Mouse (Mus musculus): Measurements from ENCODE around the gene Trak1. TPM values are rescaled to one million over a fixed set of nuclear protein-coding genes. Genes with fewer than 3 reads are reported as not detected.
A peak's percentile ranks its signal among the peaks of the same experiment; 100 is the strongest.

Trak1 gene
- polyA plus RNA-seq, 1 experiment from 2014 or later, result 41.6 TPM

DNA sequence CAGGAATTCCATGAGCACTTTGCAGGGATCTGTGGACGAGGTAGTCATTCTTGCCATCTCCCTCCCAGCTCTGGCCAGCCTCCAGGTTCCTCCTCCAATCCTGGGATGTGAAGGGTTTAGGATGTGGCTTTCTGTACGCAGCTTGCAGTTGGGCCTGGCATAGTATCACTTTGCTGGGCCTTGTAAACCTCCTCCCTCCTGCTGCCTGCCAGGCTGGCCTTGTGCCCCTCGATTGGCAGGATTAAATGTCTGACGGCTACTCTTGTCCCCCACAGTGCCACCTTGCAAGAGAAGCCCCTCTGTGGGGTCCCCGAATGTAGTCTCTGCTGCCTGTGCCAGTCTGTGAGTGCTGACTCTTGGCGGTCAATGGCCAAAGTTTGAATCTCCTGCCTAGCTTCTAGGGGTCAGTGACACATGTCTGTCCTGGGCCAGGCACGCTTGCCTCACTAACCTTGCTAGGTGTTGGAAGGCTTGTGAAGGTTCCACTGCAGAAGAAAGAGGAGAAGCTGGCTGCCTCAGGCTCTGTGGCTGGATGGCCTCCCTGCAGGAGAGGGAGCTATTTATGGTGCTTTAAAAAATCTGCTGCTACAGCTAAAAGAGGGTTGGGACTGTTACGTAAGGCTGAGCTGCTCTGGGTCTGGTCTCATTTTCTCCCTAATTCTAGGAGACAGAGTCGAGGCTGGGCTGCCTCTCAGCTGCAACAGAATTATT lies 58.3 kb downstream of the Trak1 start:
- Histone ChIP-seq H3K9me3 (replicated peaks) (no peaks in the 10 kb centered on the region), H3K27ac (peak overlapping the region; percentile 55; the same call in 1 of the 2 replicates), H3K4me2 (replicated peaks) (no peak overlapping the region), H3K4me1 (peaks cover 55% of the 10 kb centered on the region), H3K9ac (no peak overlapping the region), H3K27me3 (no peaks in the 10 kb centered on the region), H3K36me3 (no peaks in the 10 kb centered on the region), H3K4me3 (no peak overlapping the region)
- 71% methylated on average over 9 of the region's 9 CpGs for WGBS
- no peak for ATAC-seq (ENCODE audit: low FRiP score)

DNA sequence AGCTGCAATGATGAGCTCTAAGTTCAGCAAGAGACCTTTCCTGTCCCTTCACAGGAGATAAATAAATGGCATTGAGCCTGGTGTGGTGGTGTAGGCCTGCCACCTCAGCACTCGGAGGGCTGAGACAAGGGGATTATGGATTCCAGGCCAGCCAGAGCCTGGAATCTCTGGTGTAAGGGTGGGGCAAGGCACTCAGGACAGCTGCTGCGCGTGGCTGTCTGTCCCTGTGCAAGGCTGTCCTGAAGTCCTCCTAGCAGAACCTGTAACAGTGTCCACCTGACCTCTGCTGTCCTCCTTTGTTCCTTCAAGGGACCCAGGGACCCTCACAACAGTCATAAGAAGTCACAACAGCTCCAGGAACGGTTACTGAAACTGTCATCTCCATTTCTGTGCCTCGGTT lies 59.8 kb downstream of the Trak1 start:
- no peak overlapping the region for H3K4me2 ChIP-seq (replicated peaks)
- H3K27me3 ChIP-seq, result no peaks in the 10 kb centered on the region
- H3K36me3 ChIP-seq, result no peaks in the 10 kb centered on the region
- 90% methylated on average over 5 of the region's 5 CpGs for WGBS
- H3K9me3 ChIP-seq (replicated peaks), result no peaks in the 10 kb centered on the region
- ATAC-seq (ENCODE audit: low FRiP score), result no peak
- no peak overlapping the region for H3K27ac ChIP-seq
- H3K4me1 ChIP-seq, result peaks cover 52% of the 10 kb centered on the region
- H3K4me3 ChIP-seq, result no peak overlapping the region
- H3K9ac ChIP-seq, result no peak overlapping the region

- ATAC-seq (ENCODE audit: low FRiP score), result no peak
- H3K4me3 ChIP-seq, result no peak overlapping the region
- H3K9ac ChIP-seq, result no peak overlapping the region; the same call in 1 of the 2 replicates
- H3K4me1 ChIP-seq, result peaks cover 46% of the 10 kb centered on the region
- 88% methylated on average over 16 of the region's 16 CpGs for WGBS
- H3K27ac ChIP-seq, result peak overlapping the region; percentile 48; the same call in 1 of the 2 replicates
- H3K36me3 ChIP-seq, result no peaks in the 10 kb centered on the region
- no peak overlapping the region for H3K4me2 ChIP-seq (replicated peaks)
- no peaks in the 10 kb centered on the region for H3K27me3 ChIP-seq
- no peaks in the 10 kb centered on the region for H3K9me3 ChIP-seq (replicated peaks)
Observed at GRCm38 (mm10) chr9:121357582-121358275, 60.4 kb downstream of the Trak1 start.

DNA sequence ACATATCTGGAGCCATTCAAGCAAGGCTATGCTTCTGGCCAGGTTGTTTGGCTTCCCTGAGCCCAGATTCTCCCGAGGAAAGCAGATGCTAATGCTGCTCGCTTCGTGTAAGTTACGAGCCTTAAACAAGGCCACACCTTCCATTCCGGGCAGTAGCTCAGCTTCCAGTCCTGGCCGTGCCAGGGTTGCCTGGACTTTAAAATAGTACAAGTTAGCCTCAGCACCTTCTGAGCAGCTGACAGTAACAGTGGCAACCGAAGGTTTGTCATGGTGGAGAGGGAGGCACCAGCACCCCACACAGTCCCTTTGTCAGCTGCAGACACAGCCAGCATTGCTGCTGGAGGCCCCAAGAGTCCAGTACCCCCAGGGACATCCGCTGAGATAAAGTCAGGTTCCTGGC lies 61.1 kb downstream of the Trak1 start:
- Histone ChIP-seq H3K9me3 (replicated peaks) (no peaks in the 10 kb centered on the region), H3K9ac (peak overlapping the region; percentile 24), H3K4me1 (peaks cover 43% of the 10 kb centered on the region), H3K36me3 (no peaks in the 10 kb centered on the region), H3K27ac (peak overlapping the region; percentile 48), H3K27me3 (no peaks in the 10 kb centered on the region), H3K4me3 (no peak overlapping the region), H3K4me2 (replicated peaks) (no peak overlapping the region)
- no peak for ATAC-seq (ENCODE audit: low FRiP score)
- 58% methylated on average over 8 of the region's 8 CpGs for WGBS

GRCm38 (mm10) chr9:121359266-121359972 lies 62.1 kb downstream of the Trak1 start:
- H3K27ac ChIP-seq, result peak overlapping the region; percentile 92
- H3K4me2 ChIP-seq (replicated peaks), result no peak overlapping the region
- no peak for ATAC-seq (ENCODE audit: low FRiP score)
- H3K9ac ChIP-seq, result 0 out of 2 replicates have a peak overlapping the region, but pooled peaks have one; percentile 8
- no peaks in the 10 kb centered on the region for H3K9me3 ChIP-seq (replicated peaks)
- 58% methylated on average over 3 of the region's 3 CpGs for WGBS
- H3K4me3 ChIP-seq, result no peak overlapping the region
- peaks cover 43% of the 10 kb centered on the region for H3K4me1 ChIP-seq
- no peaks in the 10 kb centered on the region for H3K27me3 ChIP-seq
- H3K36me3 ChIP-seq, result peaks cover 3% of the 10 kb centered on the region

DNA sequence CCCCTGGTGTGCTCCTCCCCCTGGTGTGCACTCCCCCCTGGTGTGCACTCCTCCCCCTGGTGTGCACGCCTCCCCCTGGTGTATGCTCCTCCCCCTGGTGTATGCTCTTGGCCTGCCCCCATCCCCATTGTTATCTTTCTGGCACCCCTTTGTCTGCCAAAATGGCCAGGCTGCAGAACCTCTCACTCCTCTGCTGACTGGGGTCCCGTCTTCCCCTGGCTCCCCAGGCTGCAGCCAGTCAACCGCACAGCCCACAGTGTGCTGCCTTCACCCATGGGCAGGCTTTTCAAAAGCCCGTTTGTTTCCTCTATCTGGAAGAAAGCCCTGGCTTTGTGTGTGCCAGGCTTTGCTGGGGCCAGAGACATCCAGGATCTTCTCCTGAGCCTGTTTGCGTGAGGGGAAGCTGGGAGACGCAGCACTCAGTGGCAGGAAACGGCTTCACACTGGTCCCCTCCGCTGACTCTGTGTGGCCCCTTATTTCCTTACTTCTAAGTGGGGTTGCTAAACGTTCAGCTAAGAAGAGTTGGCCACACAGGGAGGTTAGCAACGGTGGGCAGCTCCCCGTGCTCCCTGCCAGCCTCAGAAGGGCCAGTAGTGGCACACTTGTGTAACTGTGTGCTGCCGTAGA lies 63.1 kb downstream of the Trak1 start:
- H3K4me3 ChIP-seq, result no peak overlapping the region
- ATAC-seq (ENCODE audit: low FRiP score), result peak; percentile 79

DNA sequence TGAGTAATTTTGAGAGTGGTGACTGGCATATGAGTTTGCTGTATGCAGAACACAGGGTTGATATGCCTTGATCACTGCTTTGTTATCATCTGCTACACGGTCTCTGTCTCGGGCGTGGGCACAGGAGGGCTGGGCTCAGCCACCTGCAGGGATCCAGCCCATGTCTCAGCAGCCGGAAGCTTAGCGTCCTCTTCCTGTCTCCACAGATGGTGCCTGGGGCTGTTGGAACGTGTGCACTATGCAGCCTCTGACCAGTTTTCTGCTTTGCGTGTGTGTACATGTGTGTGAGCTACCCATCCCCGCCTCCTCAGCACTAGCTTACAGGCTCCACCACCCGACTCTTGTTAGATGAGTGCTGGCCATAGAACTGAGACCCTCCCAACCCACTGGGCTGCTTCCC lies 63.7 kb downstream of the Trak1 start:
- Histone ChIP-seq H3K9me3 (replicated peaks) (no peaks in the 10 kb centered on the region), H3K4me3 (no peak overlapping the region), H3K27me3 (no peaks in the 10 kb centered on the region), H3K36me3 (peaks cover 18% of the 10 kb centered on the region), H3K4me2 (replicated peaks) (peak overlapping the region; percentile 14; the same call in 1 of the 2 replicates), H3K9ac (peak overlapping the region; percentile 42; the same call in 1 of the 2 replicates), H3K27ac (peak overlapping the region; percentile 92), H3K4me1 (peaks cover 42% of the 10 kb centered on the region)
- 35% methylated on average over 9 of the region's 9 CpGs for WGBS
- ATAC-seq (ENCODE audit: low FRiP score), result peak; percentile 19; the same call in 1 of the 2 replicates

More for the DNA sequence above, 63.1 kb downstream of the Trak1 start:
- Histone ChIP-seq H3K9me3 (replicated peaks) (no peaks in the 10 kb centered on the region), H3K36me3 (peaks cover 13% of the 10 kb centered on the region), H3K27me3 (no peaks in the 10 kb centered on the region), H3K4me1 (peaks cover 41% of the 10 kb centered on the region), H3K9ac (peak overlapping the region; percentile 42), H3K4me2 (replicated peaks) (peak overlapping the region; percentile 14; the same call in 1 of the 2 replicates), H3K27ac (peak overlapping the region; percentile 92)
- 7% methylated on average over 11 of the region's 12 CpGs for WGBS

GRCm38 (mm10) chr9:121363932-121364331 lies 66.6 kb downstream of the Trak1 start:
- Histone ChIP-seq H3K9ac (no peak overlapping the region), H3K27me3 (no peaks in the 10 kb centered on the region), H3K4me3 (no peak overlapping the region), H3K9me3 (replicated peaks) (no peaks in the 10 kb centered on the region), H3K4me2 (replicated peaks) (no peak overlapping the region), H3K36me3 (peaks cover 18% of the 10 kb centered on the region), H3K27ac (no peak overlapping the region), H3K4me1 (peaks cover 53% of the 10 kb centered on the region)
- no peak for ATAC-seq (ENCODE audit: low FRiP score)
- WGBS, result 75% methylated on average over 19 of the region's 19 CpGs

GRCm38 (mm10) chr9:121366135-121366863 lies 69.0 kb downstream of the Trak1 start:
- peak; percentile 14; the same call in 1 of the 2 replicates for ATAC-seq (ENCODE audit: low FRiP score)
- H3K36me3 ChIP-seq, result peaks cover 18% of the 10 kb centered on the region
- 65% methylated on average over 18 of the region's 18 CpGs for WGBS
- H3K4me1 ChIP-seq, result peaks cover 49% of the 10 kb centered on the region
- peak overlapping the region; percentile 78 for H3K27ac ChIP-seq
- no peaks in the 10 kb centered on the region for H3K9me3 ChIP-seq (replicated peaks)
- H3K4me2 ChIP-seq (replicated peaks), result no peak overlapping the region
- H3K27me3 ChIP-seq, result no peaks in the 10 kb centered on the region
- no peak overlapping the region for H3K4me3 ChIP-seq
- H3K9ac ChIP-seq, result peak overlapping the region; percentile 27; the same call in 1 of the 2 replicates

DNA sequence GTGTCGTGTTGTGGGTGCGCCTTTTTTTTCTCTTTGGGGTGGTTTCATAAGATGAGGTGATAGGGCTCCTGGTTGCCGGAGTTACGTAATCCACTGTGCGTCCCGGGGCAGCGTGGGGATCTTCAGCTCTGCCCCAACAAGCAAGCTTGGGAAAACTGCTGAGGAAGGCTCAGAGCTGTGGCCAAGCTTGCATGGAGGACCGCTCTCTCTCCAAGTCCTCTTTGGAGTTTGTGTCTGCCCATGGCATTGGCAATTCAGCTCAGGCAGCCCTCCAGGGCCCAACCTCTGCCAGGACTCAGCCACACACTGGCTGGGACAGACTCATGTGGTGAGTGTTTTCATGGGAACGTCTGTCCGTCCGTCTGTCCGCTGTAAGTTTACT lies 69.6 kb downstream of the Trak1 start:
- 71% methylated on average over 12 of the region's 12 CpGs for WGBS
- Histone ChIP-seq H3K4me3 (no peak overlapping the region), H3K9ac (no peak overlapping the region), H3K9me3 (replicated peaks) (no peaks in the 10 kb centered on the region), H3K27ac (peak overlapping the region; percentile 78), H3K4me2 (replicated peaks) (no peak overlapping the region), H3K27me3 (no peaks in the 10 kb centered on the region), H3K4me1 (peaks cover 54% of the 10 kb centered on the region), H3K36me3 (peaks cover 18% of the 10 kb centered on the region)
- ATAC-seq (ENCODE audit: low FRiP score), result no peak

- Histone ChIP-seq H3K9ac (no peak overlapping the region), H3K9me3 (replicated peaks) (no peaks in the 10 kb centered on the region), H3K4me3 (no peak overlapping the region), H3K27ac (no peak overlapping the region), H3K36me3 (peaks cover 13% of the 10 kb centered on the region), H3K27me3 (no peaks in the 10 kb centered on the region), H3K4me2 (replicated peaks) (no peak overlapping the region), H3K4me1 (peaks cover 77% of the 10 kb centered on the region)
- ATAC-seq (ENCODE audit: low FRiP score), result no peak
- WGBS, result 73% methylated on average over 6 of the region's 6 CpGs
Observed at GRCm38 (mm10) chr9:121369573-121369972, 72.3 kb downstream of the Trak1 start.
